Mouse (Mus musculus) adrenal gland, adult 2 months (tissue): ENCODE results near the gene Filip1l. TPM values are rescaled to one million over a fixed set of nuclear protein-coding genes. Genes with fewer than 3 reads are reported as not detected.

Source experiments
- DNase-seq: peaks from one replicate; pipeline ENCODE4 v3.0.0; 2021
- polyA plus RNA-seq: library from polyadenylated mRNA; depleted of rRNA; stranded (reverse); fragments of >200 nt; gene quantifications from 2 replicates; pipeline ENCODE4 v1.2.3, GENCODE M21; 2012
- total RNA-seq, 2 experiments: library from RNA; stranded (reverse); gene quantifications; 2 replicates each; pipeline ENCODE4 v1.2.3; 2021

Filip1l gene
- total and polyA plus RNA-seq, 3 experiments = 0.99 to 23.1 (median 23.0) TPM

DNA sequence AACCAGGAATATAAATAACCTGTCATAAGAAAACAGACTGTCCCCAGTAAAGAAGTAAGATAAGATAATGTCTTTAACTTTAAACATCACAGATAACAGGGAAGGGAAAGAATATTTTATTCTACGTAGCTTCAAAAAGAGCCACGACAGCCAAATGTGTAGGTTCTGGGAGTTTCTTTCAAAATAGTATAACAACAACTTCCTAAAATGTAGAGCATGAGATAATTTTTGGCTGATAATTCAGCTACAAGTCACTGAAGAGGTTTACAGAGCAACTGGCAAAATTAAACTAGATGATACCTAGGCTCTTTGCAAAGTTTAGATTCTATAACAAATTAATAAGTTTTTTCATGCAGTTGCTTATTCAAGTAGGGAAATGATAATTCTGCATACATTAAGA lies 130.6 kb downstream of the Filip1l start:
- DNase-seq = no peak

DNA sequence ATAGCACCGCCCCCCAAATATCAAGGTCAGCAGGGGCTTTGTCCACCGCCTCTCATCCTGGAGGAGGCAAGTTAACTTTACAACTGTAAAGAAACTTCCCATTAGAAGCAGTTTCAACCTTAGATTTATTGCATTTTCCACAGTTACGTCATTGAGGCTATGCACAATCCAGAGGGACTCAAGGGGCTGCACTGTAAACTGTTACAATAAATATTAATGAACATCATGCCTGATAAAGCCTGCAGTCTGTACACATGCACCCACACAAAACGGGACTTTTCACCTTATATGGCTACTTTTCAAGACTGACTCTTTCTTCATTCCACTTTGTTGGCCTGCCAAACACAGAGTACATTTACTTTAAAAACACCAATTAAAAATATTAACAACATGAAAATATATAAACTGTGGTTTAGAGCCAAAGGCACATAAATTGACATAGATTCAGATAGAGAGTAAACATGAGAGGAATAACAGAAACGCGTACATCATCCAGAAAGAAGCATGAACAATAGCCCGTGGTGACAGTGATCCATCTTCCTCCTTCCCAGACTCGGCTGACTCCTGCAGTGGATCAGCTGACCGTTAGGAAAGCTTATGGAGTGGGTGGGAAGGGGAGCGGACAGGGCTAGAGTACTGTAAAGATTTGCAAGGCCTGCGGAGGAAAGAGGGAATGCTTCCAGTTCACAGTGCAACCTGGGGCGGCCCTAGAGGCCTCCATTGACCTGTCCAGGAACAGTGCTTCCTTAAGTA lies 131.3 kb downstream of the Filip1l start:
- no peak for DNase-seq

DNA sequence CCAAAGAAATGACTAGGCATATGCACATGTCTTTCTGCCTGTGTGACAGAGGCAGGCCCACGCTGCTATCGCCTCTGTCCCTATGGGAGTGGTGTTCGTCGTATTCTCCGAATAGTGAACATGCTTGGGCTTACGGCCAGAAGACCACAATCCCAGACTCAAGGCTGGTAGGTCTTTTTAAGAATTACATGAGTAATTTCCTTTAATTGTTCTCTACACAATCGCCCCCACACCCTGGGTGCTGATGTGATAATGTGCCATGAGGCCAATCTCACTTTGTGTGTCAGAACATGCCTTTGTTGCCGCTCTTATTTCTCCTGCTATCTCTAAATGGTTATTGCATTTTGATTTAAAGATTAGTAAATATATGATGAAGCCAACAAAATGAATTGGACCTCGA lies 132.4 kb downstream of the Filip1l start:
- no peak for DNase-seq

DNA sequence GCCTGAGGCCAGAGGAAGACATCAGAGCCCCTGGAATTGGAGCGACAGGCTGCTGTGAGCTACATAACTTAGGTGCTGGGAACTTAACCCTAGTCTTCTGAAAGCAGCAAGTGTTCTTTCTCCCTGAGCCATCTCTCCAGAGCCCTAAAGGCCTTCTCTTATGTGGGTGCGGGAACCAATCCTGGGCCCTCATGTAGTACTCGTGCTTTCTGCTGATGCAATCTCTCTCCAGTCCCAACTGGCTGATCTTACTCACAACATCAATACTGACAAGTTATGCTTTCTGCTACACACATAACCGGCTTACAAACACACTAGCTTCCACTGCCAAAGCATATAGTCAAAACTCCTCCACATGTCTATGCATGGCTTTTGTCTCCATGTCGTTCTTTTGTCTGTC lies 133.4 kb downstream of the Filip1l start:
- no peak for DNase-seq

DNA sequence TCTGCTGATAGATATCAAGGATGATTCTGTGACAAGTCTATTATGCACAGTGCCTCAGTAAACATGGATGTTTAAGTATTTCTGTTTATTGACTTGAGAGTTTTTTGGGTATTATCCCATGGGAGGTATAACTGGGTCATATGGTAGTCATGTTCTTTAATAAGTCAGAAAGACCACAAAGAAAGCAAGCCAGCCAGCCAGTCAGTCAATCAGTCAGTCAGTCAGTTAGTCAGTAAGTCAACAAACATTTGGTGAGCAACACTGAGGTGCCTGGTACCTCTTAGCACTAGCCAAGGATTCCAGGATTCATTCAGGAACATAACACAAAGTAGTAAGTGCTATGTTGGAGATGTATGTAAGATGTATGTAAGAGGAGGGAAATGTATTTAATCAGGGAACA lies 135.8 kb downstream of the Filip1l start:
- DNase-seq = no peak

DNA sequence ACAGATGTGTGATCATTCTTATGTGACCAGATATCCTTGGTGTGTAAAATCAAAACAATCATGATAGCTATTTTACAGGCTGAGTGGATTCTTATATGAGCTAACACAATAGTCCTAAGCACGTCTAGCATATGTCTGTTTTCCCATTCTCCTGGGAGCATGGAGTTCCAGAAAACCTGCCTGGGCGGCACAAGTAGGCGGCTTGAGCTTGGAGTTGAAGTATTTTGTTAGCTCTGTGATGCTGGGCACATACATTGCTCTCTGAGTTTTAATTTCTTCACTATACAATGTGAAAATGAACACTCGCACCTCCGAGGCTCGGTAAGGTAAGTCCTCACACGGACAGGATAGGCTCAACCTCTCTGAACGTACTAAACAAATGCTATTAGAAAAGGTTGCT lies 137.8 kb downstream of the Filip1l start:
- DNase-seq = no peak

DNA sequence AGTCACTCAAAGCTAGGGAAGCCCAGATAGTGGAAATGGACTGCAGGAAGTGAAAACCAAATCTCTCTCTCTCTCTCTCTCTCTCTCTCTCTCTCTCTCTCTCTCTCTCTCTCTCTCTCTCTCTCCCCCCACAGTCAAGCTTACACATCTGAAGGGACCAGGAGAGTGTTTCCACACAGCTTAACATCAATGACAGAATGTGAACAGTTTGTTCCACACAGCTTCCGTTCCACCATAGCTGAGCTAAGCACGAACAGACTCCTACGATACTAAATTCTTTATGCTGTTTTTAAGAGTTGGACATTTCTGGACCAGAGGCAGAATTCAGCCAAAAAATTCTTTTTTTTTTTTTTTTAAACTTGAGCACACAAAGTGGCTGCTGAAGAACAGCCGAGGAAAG lies 139.0 kb downstream of the Filip1l start:
- DNase-seq = no peak

DNA sequence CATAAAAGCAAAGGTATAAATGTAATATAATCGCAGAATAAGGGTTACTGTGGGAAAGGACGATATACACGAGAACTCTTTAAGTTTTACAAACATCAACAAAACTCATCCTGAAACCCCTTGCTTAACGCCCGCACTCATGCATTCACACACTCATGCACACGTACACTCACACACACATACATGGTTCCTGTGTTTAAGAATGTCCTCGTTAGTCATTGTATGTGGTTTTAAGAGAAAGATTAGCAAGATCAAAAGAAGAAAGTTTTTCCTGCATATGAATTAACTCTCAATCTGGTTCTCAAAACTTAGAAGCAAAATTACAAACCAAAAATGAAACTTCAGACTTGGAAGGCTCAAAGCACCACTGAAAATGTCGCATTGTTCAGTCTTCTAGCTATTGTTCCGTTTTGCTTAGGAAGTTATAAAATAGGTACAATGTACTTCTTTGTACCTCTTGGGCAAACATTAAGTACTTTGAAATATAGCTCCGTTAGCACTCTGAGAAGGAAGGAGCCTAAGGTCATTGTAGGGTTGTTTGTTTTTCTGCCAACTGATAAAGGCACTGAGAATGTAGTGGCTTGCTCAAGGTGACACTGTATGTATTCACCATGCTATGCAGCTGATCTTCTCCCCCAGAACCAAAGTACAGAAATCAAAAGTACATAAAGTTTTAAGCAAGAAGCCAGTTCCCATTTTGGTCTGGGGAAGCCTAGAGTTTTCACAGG lies 142.7 kb downstream of the Filip1l start:
- DNase-seq = peak; percentile 25

DNA sequence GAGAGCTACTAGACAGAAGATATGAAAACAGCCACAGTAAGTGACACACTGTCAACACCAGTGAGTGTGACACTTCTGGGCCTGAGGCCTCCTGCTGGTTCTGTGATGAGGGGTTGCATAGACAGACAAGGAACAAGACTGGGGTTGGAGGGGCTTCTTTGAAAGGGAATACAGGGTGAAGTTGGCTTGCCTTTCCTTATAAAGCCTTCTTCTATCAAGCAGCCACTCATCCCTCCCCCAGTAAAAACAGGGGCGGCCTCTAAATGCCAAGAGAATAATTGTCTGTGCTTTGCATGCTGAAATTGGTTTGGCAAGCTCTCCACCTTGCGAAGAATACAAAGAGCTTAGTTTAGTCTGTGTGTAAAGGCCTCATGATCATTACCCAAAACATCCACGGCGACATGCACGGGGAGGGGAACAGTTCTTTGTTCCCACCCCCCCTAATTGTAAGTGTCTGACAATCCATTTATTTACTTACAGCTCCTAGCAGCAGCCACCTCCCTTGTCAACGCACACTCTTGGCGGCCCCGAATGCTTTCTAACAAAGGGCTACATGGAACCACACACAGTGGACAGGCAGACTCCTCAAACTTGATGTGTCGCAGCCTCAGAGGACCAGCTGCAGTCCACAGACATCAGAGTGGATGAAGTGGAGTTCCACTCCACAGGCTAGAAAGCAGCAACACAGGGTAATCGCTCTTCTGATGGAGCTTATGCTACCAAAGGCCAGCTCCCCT lies 143.7 kb downstream of the Filip1l start:
- DNase-seq = no peak

DNA sequence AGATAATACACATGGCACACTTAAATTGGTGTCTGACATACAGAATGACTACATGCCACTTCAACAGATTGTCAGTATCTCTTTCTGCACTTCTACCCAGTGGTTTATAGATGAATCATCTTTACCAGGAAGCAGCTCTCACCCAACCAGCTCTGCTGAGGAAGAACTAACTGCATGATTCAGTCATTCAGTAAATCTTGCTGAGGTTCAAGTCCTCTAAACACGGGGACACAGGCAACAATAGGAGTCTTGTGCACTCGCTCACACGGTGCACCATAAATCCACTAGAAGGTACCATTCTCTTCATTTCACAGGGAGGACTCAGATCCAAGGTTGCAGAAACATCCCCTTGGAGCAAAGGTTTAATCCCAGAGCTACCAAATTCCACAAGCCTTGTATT lies 148.0 kb downstream of the Filip1l start:
- DNase-seq = no peak

DNA sequence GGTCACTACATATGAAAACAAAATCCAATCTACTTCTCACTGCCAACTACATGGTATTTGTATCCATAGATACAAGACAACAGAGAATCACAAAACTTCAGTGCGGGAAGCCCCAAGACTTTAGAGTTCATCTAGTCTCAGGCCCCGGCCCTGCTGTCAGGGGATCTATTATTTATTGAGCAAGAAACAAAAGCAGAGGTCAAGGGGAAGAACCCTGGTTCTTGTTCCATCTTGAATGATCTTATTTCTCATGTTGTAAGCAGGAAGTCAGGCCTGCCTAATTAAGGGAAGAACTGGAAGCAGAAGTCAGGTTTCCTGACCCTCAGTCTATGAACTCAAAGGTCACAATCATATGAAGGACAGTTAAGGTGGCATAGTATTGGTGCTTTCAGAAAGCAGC lies 149.3 kb downstream of the Filip1l start:
- peak; percentile 20 for DNase-seq

DNA sequence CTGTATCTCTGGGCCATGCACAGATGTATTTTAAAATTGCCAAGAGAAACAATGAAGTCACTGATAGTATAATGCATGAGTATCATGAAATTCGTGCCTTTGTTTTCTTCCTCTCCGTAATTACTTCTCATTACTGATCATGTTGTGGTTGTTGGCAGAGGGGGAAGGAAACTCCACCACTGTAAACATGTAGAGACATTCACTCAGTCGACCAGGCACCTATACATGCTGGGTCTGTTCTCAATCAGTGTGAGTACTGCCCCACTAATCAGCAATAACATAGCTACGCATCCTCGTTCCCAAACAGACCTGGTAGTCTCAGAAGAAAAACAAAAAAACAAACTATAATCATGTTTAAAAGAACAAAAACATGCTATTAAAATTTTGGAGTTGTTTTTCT lies 149.9 kb downstream of the Filip1l start:
- DNase-seq = no peak

DNA sequence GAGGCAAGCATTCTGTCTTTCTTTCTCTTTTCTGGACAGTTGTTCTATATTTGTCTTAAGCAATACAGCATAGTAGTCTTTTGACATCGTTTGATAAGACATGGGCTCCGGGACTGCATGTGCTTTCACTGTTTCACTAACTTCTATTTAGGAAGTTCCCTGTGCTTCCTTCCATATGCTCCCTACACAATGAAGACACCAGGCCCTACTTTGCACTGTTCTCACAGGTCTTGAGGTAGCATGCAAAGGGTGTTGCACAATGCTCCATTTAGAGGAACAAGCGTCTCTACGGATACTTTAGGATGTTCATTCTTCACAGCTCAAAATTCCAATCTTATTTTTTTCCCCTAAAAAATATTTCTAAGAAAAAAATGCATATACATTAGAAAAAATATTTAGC lies 151.8 kb downstream of the Filip1l start:
- DNase-seq = no peak

DNA sequence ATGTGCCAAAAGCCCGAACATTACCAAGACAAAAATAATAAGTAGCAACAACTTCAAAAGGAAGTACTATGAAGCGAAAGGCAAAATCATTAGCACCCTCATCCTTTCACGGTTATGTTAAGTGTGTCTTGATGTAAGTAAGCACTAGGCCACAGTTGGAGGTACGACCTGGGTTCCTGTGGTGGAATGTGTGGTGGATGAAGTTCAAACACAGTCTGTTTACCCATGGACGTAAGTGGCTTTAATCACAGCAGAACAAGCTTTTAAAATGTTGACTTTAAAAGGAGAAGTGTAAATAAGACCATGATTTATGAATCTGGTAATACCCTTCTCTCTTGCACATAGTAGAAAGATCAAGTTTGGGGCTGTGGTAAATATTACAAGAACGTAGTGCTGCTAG lies 153.2 kb downstream of the Filip1l start:
- no peak for DNase-seq

DNA sequence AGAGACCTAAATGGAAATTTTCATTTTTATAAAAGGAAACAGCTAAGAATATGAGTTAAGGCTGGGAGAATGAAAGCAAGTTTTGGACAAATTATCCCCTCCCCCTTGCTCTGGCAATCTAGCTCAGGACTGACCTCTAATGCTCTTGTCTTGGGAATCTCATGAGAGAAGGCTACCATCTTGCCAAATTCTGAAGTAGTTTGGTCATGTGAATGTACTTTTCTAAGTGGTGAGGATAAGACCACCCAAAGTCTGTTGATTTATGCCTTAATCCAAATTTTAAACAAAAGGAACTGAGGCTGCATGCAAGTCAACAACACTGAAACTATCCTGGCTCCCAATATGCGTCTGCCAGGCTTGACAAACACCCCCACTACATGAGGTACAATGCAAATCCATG lies 155.5 kb downstream of the Filip1l start:
- no peak for DNase-seq

DNA sequence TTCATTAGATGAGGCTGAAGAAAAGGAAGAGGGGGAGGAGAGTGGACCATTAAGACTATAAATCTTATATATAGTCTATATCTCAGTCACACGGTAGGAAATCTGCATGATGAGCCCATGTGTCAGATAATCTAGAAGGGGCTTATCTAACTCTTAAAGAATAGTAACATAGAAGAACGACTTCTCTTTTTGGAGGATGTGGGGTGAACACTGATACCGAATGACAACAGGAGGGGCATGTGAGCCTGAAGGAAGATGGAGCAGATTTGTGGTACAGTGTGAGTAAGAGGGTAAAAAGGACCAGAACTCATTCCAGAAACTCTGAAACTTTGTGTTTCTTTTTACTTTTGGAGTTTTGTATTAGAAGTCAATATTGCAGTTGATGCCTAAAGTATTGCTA lies 156.2 kb downstream of the Filip1l start:
- DNase-seq = no peak

DNA sequence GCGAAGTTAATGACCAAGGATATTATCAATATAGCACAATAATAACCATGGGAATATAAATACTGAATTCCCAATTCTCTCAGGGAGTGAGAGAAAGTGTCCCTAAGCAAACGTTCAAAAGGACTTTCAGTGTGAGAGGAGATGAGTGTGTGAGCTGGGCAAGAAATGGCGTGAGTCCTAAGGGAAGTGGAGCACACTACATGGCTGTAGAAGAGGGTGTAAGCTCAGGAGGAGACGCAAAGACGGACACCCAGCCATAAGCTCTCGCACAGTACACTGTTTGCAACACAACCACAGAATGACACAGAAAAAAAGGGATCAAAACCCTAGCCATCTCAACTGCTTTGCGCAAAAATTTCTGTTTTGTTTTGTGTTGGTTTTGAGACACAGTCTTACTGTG lies 160.7 kb downstream of the Filip1l start:
- no peak for DNase-seq

DNA sequence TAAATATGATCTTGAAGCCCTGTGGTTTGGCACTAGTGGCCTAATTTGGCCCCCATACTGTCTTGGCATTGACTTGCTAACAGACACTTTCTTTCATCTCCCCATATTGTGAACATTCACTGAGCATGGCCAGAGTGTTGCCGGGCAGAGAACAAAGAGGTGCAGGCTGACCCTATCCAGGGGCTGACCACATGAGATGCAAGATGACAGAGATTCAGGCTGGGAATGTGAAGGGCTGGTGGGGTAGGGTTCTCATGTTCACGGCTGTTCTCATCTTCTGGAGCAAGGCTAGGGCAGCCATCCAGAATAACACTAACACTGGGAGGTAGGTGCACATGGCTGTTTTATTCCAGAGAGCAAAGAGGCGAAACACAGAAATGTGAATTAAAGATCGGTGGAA lies 161.5 kb downstream of the Filip1l start:
- no peak for DNase-seq

DNA sequence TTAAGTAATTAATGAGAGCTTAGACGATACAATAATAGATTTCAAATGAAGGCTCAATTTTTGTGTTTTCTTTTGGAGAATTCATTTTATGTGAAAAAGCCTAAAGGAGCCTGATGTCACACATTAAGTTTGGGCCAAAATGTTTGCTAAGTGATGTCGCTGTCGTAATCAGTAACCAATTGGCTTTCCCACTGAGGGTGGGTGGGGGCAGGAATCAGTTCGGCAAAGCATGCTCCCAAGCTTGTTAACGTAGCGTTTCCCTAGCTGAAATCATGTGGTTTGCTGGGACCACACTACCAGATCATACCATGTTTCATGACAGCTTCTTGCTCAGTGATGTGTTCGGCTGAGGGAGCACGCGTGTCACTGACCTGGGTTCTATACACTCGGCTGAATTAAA lies 162.7 kb downstream of the Filip1l start:
- no peak for DNase-seq

DNA sequence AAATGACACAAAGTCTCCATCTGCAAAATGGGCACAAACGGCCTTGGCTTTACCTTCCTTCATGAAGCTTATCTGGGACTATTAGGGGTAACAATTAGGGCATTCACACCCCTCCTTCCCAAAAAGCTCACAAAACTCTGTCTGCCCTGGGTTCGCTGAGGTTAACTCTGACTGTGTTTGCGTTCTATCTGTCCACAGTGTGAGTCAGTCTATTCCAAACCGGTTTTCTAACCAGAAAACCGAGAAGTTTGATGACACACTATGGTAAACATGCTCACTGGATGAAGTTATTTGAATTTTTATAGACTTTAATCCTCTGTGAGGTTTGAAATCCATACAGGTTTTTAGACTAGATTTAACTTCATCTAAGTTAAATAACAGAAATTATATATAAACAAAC lies 172.2 kb downstream of the Filip1l start:
- no peak for DNase-seq

DNA sequence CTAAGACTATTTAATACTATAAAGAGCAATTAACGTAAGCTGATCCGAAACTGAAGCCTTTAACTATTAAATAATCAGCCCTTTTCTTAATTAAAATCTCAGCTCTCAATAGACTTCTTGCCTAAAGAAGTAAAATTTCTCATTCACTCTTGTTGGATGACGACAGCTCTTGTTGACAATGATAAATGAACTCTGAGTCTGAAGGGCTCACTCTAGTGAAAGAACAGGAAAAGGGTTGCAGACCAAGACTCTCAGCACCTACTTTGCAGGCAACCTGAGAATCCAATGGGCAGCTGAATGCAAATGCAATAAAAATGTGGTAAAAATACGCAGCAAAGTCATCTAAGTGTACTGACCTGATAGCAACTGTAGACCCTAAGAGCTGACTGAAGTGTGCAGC lies 172.6 kb downstream of the Filip1l start:
- no peak for DNase-seq

DNA sequence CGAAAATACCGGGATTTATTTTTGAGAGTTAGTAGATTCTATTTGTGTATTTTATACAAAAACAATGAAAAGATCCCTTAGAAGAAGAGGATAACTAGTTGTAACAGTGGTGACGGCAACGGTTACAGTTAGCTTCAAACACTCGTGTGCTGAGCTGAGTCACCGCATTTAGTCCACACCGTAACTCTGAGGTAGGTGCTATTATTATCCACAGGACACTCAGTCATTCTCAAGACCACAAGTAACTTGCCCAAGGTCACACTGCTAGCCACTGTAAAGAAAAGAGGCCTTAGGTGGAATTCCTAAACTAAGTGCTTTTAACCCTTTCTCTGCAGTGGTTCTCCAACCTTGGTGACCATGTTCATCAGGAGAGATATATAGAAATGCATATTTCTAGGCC lies 174.0 kb downstream of the Filip1l start:
- DNase-seq = no peak

DNA sequence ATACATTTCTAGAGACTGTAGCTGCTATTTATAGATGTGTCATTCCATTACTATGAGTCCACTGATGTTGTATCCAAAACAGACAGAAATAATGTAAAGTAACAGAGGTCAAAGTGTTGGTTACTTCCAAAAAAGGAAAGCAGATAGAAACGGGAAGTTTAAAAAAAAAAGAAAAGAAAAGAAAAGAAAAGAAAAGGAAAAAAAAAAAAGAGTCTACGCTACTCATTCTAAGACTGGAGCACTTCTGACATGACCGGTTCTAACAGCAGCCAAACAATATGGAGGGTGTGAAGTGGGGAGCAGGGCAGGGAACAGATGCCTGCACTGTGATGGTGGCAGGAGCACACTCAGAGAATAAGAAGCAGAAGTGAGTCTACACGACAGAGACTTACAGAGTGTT lies 175.6 kb downstream of the Filip1l start:
- no peak for DNase-seq
